Mouse (Mus musculus) layer of hippocampus, postnatal 25 days (tissue): Measurements from ENCODE around the gene Ccdc40. TPM values are rescaled to one million over a fixed set of nuclear protein-coding genes. Genes with fewer than 3 reads are reported as not detected.

Experiments used
- DNase-seq, 2 experiments: peaks; one replicate each; pipeline ENCODE4 v3.0.0; 2022; ENCODE audit warnings: mixed read lengths in 2 of 2, low spot score in 1 of 2; ENCODE audit errors: extremely low spot score in 1 of 2
- total RNA-seq, 2 experiments: library from RNA; stranded (reverse); gene quantifications; 2 replicates each; pipeline ENCODE4 v1.2.3; 2021

The Ccdc40 gene
- total RNA-seq, 2 experiments from 2014 or later, result 1.5 to 5.5 TPM

DNA sequence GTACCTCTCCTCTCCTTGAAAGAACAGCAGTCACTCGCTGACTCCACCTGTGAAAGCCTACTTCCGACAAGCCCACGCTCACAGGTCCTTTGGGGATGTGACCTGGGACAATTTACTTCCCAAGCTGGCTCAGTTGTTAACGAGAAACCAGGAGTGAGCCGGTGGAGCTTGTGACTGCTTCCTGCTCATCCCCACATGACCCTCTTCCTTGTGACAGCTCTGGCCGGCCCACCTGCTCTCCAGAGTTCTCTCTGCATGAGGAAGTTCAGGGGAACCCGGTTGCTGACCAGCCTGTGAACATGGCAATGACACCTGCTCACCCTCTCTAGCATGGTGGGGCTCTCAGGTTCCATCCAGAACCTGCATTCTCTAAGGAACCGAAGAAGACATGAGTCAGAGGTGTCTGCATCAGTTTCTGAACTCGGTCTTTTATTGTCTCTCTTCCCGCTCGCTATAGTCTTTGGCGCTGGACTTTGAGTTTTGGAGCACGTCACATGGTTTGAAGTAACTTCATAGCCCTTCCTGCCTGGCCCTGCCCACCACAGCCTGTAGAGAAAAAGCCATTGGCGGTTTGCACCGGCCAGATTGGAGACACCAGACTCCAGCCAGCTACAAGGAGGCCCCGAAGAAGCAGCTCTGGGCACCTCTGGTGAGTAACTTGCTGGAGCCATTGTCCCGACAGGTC, 86.0 kb downstream of the Ccdc40 start:
- no peak for DNase-seq

Other genes with a start within 250 kb of the Ccdc40 start
- not detected for gene Enpp7, start 240.4 kb upstream of the Ccdc40 start, total RNA-seq
- gene Cbx2, start 205.6 kb upstream of the Ccdc40 start, total RNA-seq, result 1 to 10 TPM; 4.0 to 4.4 TPM
- gene Cbx8, start 187.6 kb upstream of the Ccdc40 start, total RNA-seq, result 10 to 100 TPM; 13.8 to 16.7 TPM
- gene Cbx4, start 142.4 kb upstream of the Ccdc40 start, total RNA-seq, result 10 to 100 TPM; 62.1 to 67.7 TPM
- gene Tbc1d16, start 73 bp upstream of the Ccdc40 start, total RNA-seq, result 10 to 100 TPM; 53.6 to 55.9 TPM
- gene Gaa, start 39.3 kb downstream of the Ccdc40 start, total RNA-seq, result 100 to 1,000 TPM; 304 to 308 TPM
- gene Eif4a3, start 71.5 kb downstream of the Ccdc40 start, total RNA-seq, result 10 to 100 TPM; 82.2 to 91.7 TPM
- under 1 TPM; 0.52 to 0.98 TPM for gene Card14, start 79.2 kb downstream of the Ccdc40 start, total RNA-seq
- 1 to 10 TPM; 5.0 to 5.1 TPM for gene Sgsh, start 127.0 kb downstream of the Ccdc40 start, total RNA-seq
- gene Slc26a11, start 127.0 kb downstream of the Ccdc40 start, total RNA-seq, result 1 to 10 TPM; 5.3 to 6.4 TPM
- gene Rnf213, start 164.5 kb downstream of the Ccdc40 start, total RNA-seq, result 1 to 10 TPM; 3.6 to 4.3 TPM